Mouse (Mus musculus): Measurements from ENCODE around the gene Dffa. TPM values are rescaled to one million over a fixed set of nuclear protein-coding genes. Genes with fewer than 3 reads are reported as not detected.

The Dffa gene
- total and polyA plus RNA-seq, 2 experiments from 2014 or later = 18.0 to 24.3 TPM

DNA sequence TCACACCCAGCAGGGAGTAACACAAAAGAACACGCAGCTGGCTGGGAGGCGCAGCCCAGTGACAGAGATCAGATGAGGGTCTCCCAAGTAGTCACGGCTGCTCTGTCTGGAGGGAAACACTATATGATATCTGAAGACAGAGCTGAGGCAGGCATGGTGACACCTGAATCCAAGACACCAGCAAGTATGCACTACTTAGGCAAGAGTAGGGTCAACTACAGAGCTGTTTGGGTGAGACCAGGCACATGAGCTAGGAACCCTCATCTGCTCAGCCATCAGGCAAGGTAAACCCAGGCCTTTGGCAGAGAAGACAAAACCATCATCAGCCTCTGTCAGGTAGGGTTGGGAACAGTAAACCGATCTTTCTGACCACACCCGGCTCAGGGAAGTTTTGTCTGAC lies 29.4 kb downstream of the Dffa start:
- WGBS = 81% methylated on average over 5 of the region's 5 CpGs
- no peak for DNase-seq

DNA sequence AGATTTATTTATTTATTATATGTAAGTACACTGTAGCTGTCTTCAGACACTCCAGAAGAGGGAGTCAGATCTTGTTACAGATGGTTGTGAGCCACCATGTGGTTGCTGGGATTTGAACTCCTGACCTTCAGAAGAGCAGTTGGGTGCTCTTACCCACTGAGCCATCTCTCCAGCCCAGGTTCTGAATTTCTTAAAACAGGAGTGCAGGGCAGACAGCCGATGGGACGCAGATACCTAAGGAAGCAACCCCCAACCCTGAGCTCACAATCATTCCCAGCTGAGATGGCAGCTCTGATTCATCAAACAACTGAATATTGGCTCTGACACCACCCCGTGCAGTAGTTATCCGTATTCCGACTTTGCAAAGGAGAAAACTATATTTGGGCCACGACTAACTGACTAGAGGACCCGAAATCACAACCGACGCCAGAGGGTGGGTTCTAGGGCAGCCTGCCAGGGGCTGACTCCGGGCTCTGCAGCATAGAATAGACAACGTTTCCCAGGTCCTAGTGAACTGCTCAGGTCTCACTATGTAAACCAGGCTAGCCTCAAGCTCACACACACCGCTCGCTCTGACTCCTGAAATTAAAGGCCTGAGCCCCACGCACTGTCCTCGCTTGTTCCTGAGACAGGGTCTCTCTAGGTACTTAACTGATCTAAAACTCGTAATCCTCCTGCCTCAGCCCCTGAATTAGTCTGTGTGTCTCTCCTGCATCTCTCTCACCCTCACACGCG lies 32.3 kb downstream of the Dffa start:
- peak overlapping the region; percentile 57 for H3K4me2 ChIP-seq (ENCODE audit: low read depth)
- WGBS = 53% methylated on average over 18 of the region's 18 CpGs

More for the DNA sequence above, 29.4 kb downstream of the Dffa start:
- H3K27me3 ChIP-seq (ENCODE audit: insufficient read depth, low read length) = no peaks in the 10 kb centered on the region
- H3K4me3 ChIP-seq (ENCODE audit: low read depth, low read length) = no peak overlapping the region
- peaks cover 5% of the 10 kb centered on the region; the same call in 1 of the 2 replicates for H3K4me1 ChIP-seq (ENCODE audit: insufficient read depth)
- H3K4me2 ChIP-seq (ENCODE audit: low read depth) = no peak overlapping the region
- no peak overlapping the region for H3K9ac ChIP-seq
- ATAC-seq = no peak
- no peaks in the 10 kb centered on the region for H3K9me3 ChIP-seq (ENCODE audit: low read length)
- H3K36me3 ChIP-seq (ENCODE audit: insufficient read depth) = peaks cover 13% of the 10 kb centered on the region; the same call in 1 of the 2 replicates
- no peak overlapping the region for H3K27ac ChIP-seq (ENCODE audit: low read depth, low read length)
- TF ChIP-seq CTCF (IDR thresholded peaks at IDR 0.05; ENCODE audit: low read depth) = no peak

GRCm38 (mm10) chr4:149136982-149137770 lies 33.2 kb downstream of the Dffa start, which contains the start of gene Cenps:
Cenps (minus strand) TSS chr4:149137629.
- Histone ChIP-seq H3K4me2 (ENCODE audit: low read depth) (peak within 1 kb of the TSS; percentile 57), H3K27ac (ENCODE audit: low read depth, low read length) (peak within 1 kb of the TSS; percentile 42), H3K4me1 (ENCODE audit: insufficient read depth) (peaks cover 5% of the 10 kb centered on the region; the same call in 1 of the 2 replicates), H3K9me3 (ENCODE audit: low read length) (no peaks in the 10 kb centered on the region), H3K9ac (peak within 1 kb of the TSS; percentile 64), H3K36me3 (ENCODE audit: insufficient read depth) (no peaks in the 10 kb centered on the region), H3K4me3 (ENCODE audit: low read depth, low read length) (peak within 1 kb of the TSS; percentile 60), H3K27me3 (ENCODE audit: insufficient read depth, low read length) (no peaks in the 10 kb centered on the region)
- DNase-seq (peak; percentile 94), ATAC-seq (peak; percentile 91)
- peak; percentile 98 for TF ChIP-seq CTCF (IDR thresholded peaks at IDR 0.05; ENCODE audit: low read depth)
- WGBS = under 1% methylated on average over 68 of the region's 68 CpGs

More for the DNA sequence above, 32.3 kb downstream of the Dffa start:
- Histone ChIP-seq H3K4me3 (ENCODE audit: low read depth, low read length) (peak overlapping the region; percentile 60), H3K27me3 (ENCODE audit: insufficient read depth, low read length) (no peaks in the 10 kb centered on the region), H3K9me3 (ENCODE audit: low read length) (no peaks in the 10 kb centered on the region), H3K4me1 (ENCODE audit: insufficient read depth) (peaks cover 5% of the 10 kb centered on the region; the same call in 1 of the 2 replicates), H3K36me3 (ENCODE audit: insufficient read depth) (no peaks in the 10 kb centered on the region), H3K9ac (peak overlapping the region; percentile 10; the same call in 1 of the 2 replicates), H3K27ac (ENCODE audit: low read depth, low read length) (no peak overlapping the region)
- no peak for DNase-seq
- no peak; the same call in 1 of the 2 replicates for ATAC-seq
- no peak for TF ChIP-seq CTCF (IDR thresholded peaks at IDR 0.05; ENCODE audit: low read depth)

DNA sequence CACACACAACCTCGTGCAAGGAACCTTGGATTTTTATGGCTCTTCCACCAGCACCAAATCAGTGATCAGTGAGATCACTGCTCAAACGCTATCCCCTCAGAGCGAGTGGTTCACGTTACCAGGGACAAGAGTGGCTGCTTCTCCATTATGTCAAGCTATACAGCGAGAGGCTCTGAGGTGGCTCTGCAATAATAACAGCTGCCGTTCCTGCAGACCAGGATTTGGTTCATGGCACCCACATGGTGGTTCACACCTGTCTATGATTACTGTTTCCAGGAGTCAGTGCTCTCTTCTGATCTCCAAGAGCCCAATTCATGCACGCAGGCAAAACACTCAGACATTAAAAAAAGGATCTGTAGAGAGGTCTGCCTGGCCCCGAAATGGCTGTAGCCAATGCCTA lies 34.6 kb downstream of the Dffa start:
- no peak for TF ChIP-seq CTCF (IDR thresholded peaks at IDR 0.05; ENCODE audit: low read depth)
- no peaks in the 10 kb centered on the region for H3K9me3 ChIP-seq (ENCODE audit: low read length)
- no peak overlapping the region for H3K27ac ChIP-seq (ENCODE audit: low read depth, low read length)
- no peaks in the 10 kb centered on the region for H3K36me3 ChIP-seq (ENCODE audit: insufficient read depth)
- no peak for DNase-seq
- no peaks in the 10 kb centered on the region for H3K27me3 ChIP-seq (ENCODE audit: insufficient read depth, low read length)
- H3K4me1 ChIP-seq (ENCODE audit: insufficient read depth) = peaks cover 5% of the 10 kb centered on the region; the same call in 1 of the 2 replicates
- H3K4me3 ChIP-seq (ENCODE audit: low read depth, low read length) = no peak overlapping the region
- 89% methylated on average over 8 of the region's 8 CpGs for WGBS
- H3K4me2 ChIP-seq (ENCODE audit: low read depth) = no peak overlapping the region
- H3K9ac ChIP-seq = no peak overlapping the region
- ATAC-seq = no peak

- no peak overlapping the region for H3K27ac ChIP-seq (ENCODE audit: low read depth, low read length)
- H3K9me3 ChIP-seq (ENCODE audit: low read length) = no peaks in the 10 kb centered on the region
- H3K27me3 ChIP-seq (ENCODE audit: insufficient read depth, low read length) = no peaks in the 10 kb centered on the region
- H3K36me3 ChIP-seq (ENCODE audit: insufficient read depth) = no peaks in the 10 kb centered on the region
- no peak for TF ChIP-seq CTCF (IDR thresholded peaks at IDR 0.05; ENCODE audit: low read depth)
- no peak for DNase-seq
- no peak for ATAC-seq
- no peak overlapping the region for H3K4me3 ChIP-seq (ENCODE audit: low read depth, low read length)
- H3K4me1 ChIP-seq (ENCODE audit: insufficient read depth) = no peaks in the 10 kb centered on the region
- no peak overlapping the region for H3K4me2 ChIP-seq (ENCODE audit: low read depth)
- no peak overlapping the region for H3K9ac ChIP-seq
- WGBS = 30% methylated on average over 4 of the region's 4 CpGs
Observed at GRCm38 (mm10) chr4:149143594-149143993, 39.6 kb downstream of the Dffa start.

- H3K4me3 ChIP-seq (ENCODE audit: low read depth, low read length) = no peak overlapping the region
- WGBS = 1% methylated on average over 3 of the region's 3 CpGs
- H3K4me2 ChIP-seq (ENCODE audit: low read depth) = no peak overlapping the region
- DNase-seq = peak; percentile 94
- TF ChIP-seq CTCF (IDR thresholded peaks at IDR 0.05; ENCODE audit: low read depth) = peak; percentile 97
- no peak overlapping the region for H3K27ac ChIP-seq (ENCODE audit: low read depth, low read length)
- H3K4me1 ChIP-seq (ENCODE audit: insufficient read depth) = no peaks in the 10 kb centered on the region
- H3K27me3 ChIP-seq (ENCODE audit: insufficient read depth, low read length) = no peaks in the 10 kb centered on the region
- H3K36me3 ChIP-seq (ENCODE audit: insufficient read depth) = peaks cover 2% of the 10 kb centered on the region
- peak; percentile 96 for ATAC-seq
- no peaks in the 10 kb centered on the region for H3K9me3 ChIP-seq (ENCODE audit: low read length)
- no peak overlapping the region for H3K9ac ChIP-seq
Observed at GRCm38 (mm10) chr4:149144459-149144858, 40.5 kb downstream of the Dffa start.
